In the genomic region with DNA sequence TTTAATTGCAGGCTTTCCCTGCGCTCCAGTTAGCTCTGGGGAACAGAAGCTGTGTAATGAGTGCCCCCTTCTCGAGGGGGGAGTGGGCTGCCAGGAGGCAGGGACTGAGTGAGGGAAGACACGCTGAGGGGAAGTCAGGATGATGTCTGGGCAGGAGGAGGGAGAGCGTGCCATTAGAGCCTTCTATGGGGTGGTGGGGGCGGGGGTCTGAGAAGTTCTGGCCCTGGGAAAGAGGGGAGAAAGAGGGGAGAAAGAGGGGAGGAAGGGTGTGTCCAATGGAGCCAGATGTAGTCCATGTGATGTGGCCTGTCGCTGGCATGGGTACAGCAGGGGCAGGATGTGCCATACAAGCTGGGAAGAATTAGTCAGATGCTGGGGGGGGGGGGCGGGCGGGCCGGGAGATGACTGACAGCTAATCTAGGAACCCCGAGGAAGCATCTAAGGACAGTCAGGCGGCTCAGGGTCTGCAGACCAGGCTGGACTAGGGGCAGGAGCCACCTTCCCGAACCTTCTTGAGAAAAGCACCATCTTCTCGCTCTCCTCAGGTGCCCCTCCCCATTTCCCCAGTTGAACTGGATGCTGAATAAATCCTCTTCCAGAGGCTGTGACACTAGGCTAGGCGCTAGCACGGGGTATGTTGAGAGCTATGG, we compare ENCODE assay signal across 10 mouse cellular contexts. TPM values are rescaled to one million over a fixed set of nuclear protein-coding genes. Genes with fewer than 3 reads are reported as not detected.
DNase-seq lines count a peak whose midpoint lies in the region; ATAC-seq lines count a peak whose summit lies in the region.
"Had no signal": no experiment of that assay in that cellular context is flagged by ENCODE, and none has a peak within 500 bp of the region (broad histone marks: within the 10 kb centered on the region; RNA-seq: fewer than 3 reads in every experiment).

No protein-coding gene starts in this region.

- H3K4me1 ChIP-seq in midbrain, embryonic 10.5 days: peaks cover 50% of the 10 kb centered on the region
- H3K4me1 ChIP-seq in midbrain, embryonic 15.5 days: peaks cover 27% of the 10 kb centered on the region
- H3K4me1 ChIP-seq in intestine, embryonic 15.5 days (replicated peaks): peaks cover 58% of the 10 kb centered on the region
- H3K4me1 ChIP-seq in stomach, embryonic 15.5 days: peaks cover 43% of the 10 kb centered on the region

- H3K9me3 ChIP-seq in midbrain, embryonic 10.5 days (replicated peaks): no peaks in the 10 kb centered on the region
- H3K9me3 ChIP-seq in midbrain, embryonic 15.5 days: no peaks in the 10 kb centered on the region
- no peaks in the 10 kb centered on the region for H3K9me3 ChIP-seq in intestine, embryonic 15.5 days
- H3K9me3 ChIP-seq in stomach, embryonic 15.5 days: no peaks in the 10 kb centered on the region

- H3K9ac ChIP-seq in midbrain, embryonic 15.5 days: no peak overlapping the region
- no peak overlapping the region; the same call in 1 of the 2 replicates for H3K9ac ChIP-seq in intestine, embryonic 15.5 days
- H3K9ac ChIP-seq in stomach, embryonic 15.5 days: no peak overlapping the region
- H3K9ac ChIP-seq: hindbrain, embryonic 14.5 days had no signal

- peak overlapping the region; percentile 69 for H3K27ac ChIP-seq in midbrain, embryonic 10.5 days (replicated peaks)
- no peak overlapping the region for H3K27ac ChIP-seq in midbrain, embryonic 15.5 days
- peak overlapping the region; percentile 51 for H3K27ac ChIP-seq in intestine, embryonic 15.5 days
- peak overlapping the region; percentile 57 for H3K27ac ChIP-seq in stomach, embryonic 15.5 days
- H3K27ac ChIP-seq: hindbrain, embryonic 14.5 days had no signal

- no peak overlapping the region for H3K4me2 ChIP-seq in midbrain, embryonic 15.5 days
- peak overlapping the region; percentile 31; the same call in 1 of the 2 replicates for H3K4me2 ChIP-seq in intestine, embryonic 15.5 days (replicated peaks)
- H3K4me2 ChIP-seq in stomach, embryonic 15.5 days: no peak overlapping the region
- H3K4me2 ChIP-seq: hindbrain, embryonic 14.5 days had no signal

- ATAC-seq in midbrain, embryonic 15.5 days (replicated peaks): no peak
- ATAC-seq in intestine, embryonic 15.5 days: no peak
- ATAC-seq in stomach, embryonic 15.5 days (ENCODE audit: insufficient read depth, low FRiP score, low read depth): no peak

- DNase-seq in adrenal gland, adult 2 months: peak; percentile 58
- no peak for DNase-seq in adrenal gland, postnatal 10 days
- no peak for DNase-seq in midbrain, embryonic 10.5 days (ENCODE audit: low spot score)
- no peak for DNase-seq in cerebellum, postnatal 10 days
- no peak for DNase-seq in thymus, postnatal 14 days
- DNase-seq: cerebellum, adult 8-10 months had no signal

- no peaks in the 10 kb centered on the region for H3K36me3 ChIP-seq in midbrain, embryonic 10.5 days
- no peaks in the 10 kb centered on the region for H3K36me3 ChIP-seq in midbrain, embryonic 15.5 days (replicated peaks)
- H3K36me3 ChIP-seq in intestine, embryonic 15.5 days: no peaks in the 10 kb centered on the region
- H3K36me3 ChIP-seq in stomach, embryonic 15.5 days: no peaks in the 10 kb centered on the region

- 56% methylated on average over 15 of the region's 15 CpGs for WGBS in midbrain, embryonic 10.5 days
- 44% methylated on average over 15 of the region's 15 CpGs for WGBS in midbrain, embryonic 15.5 days
- 36% methylated on average over 12 of the region's 15 CpGs for WGBS in intestine, embryonic 15.5 days
- WGBS in stomach, embryonic 15.5 days: 35% methylated on average over 15 of the region's 15 CpGs

- peak overlapping the region; percentile 4; the same call in 1 of the 2 replicates for H3K4me3 ChIP-seq in midbrain, embryonic 10.5 days
- no peak overlapping the region for H3K4me3 ChIP-seq in midbrain, embryonic 15.5 days
- H3K4me3 ChIP-seq in intestine, embryonic 15.5 days (replicated peaks): no peak overlapping the region
- no peak overlapping the region for H3K4me3 ChIP-seq in stomach, embryonic 15.5 days (replicated peaks)

- H3K27me3 ChIP-seq in midbrain, embryonic 10.5 days (ENCODE audit: low read depth, poor library complexity, severe bottlenecking): no peaks in the 10 kb centered on the region
- H3K27me3 ChIP-seq in midbrain, embryonic 15.5 days (replicated peaks): no peaks in the 10 kb centered on the region
- H3K27me3 ChIP-seq in intestine, embryonic 15.5 days (replicated peaks): no peaks in the 10 kb centered on the region
- H3K27me3 ChIP-seq in stomach, embryonic 15.5 days (replicated peaks): no peaks in the 10 kb centered on the region

RNA-seq across cellular contexts. Expression of a gene that starts 3.3 kb away (rescaled TPM):
- 100 to 1,000 TPM in 1 of 2 experiments, 10 to 100 TPM in 1; 78.2 to 158 TPM for total RNA-seq in adrenal gland, adult 2 months (2021)
- polyA plus RNA-seq in adrenal gland, adult 2 months (2012; rRNA removed): 170 and 236 TPM in 2 replicates
- total RNA-seq in adrenal gland, postnatal 10 days (2021): 100 to 1,000 TPM; 102 to 104 TPM
- polyA plus RNA-seq in midbrain, embryonic 10.5 days (2016; fragmentation: Nextera tagmentation; extraction: Ambion mirVana): 13.5 and 18.3 TPM in 2 replicates
- 51.1 and 51.6 TPM in 2 replicates for polyA plus RNA-seq in midbrain, embryonic 15.5 days (2015; fragmentation: Nextera tagmentation; extraction: Ambion mirVana)
- 120 TPM in 2 replicates for polyA plus RNA-seq in intestine, embryonic 15.5 days (2015; fragmentation: Nextera tagmentation; extraction: Ambion mirVana)
- polyA plus RNA-seq in stomach, embryonic 15.5 days (2015; fragmentation: Nextera tagmentation; extraction: Ambion mirVana): 179 and 214 TPM in 2 replicates

RNA-seq across cellular contexts. Expression of a gene that starts 19.2 kb away (rescaled TPM):
- total RNA-seq in adrenal gland, adult 2 months (2021): 1 to 10 TPM; 2.3 to 3.2 TPM
- 1.7 and 2.1 TPM in 2 replicates for polyA plus RNA-seq in adrenal gland, adult 2 months (2012; rRNA removed)
- total RNA-seq in adrenal gland, postnatal 10 days (2021): 1 to 10 TPM; 5.5 to 5.6 TPM
- 27.7 and 33.8 TPM in 2 replicates for polyA plus RNA-seq in midbrain, embryonic 10.5 days (2016; fragmentation: Nextera tagmentation; extraction: Ambion mirVana)
- polyA plus RNA-seq in midbrain, embryonic 15.5 days (2015; fragmentation: Nextera tagmentation; extraction: Ambion mirVana): 37.0 and 37.7 TPM in 2 replicates
- polyA plus RNA-seq in intestine, embryonic 15.5 days (2015; fragmentation: Nextera tagmentation; extraction: Ambion mirVana): 9.6 and 11.2 TPM in 2 replicates
- polyA plus RNA-seq in stomach, embryonic 15.5 days (2015; fragmentation: Nextera tagmentation; extraction: Ambion mirVana): 11.9 and 12.1 TPM in 2 replicates

RNA-seq across cellular contexts. Expression of a gene that starts 35.1 kb away (rescaled TPM):
- total RNA-seq in adrenal gland, adult 2 months (2021): not detected
- 0.09 and 0.10 TPM in 2 replicates for polyA plus RNA-seq in adrenal gland, adult 2 months (2012; rRNA removed)
- not detected for total RNA-seq in adrenal gland, postnatal 10 days (2021)
- 0.49 and 0.79 TPM in 2 replicates for polyA plus RNA-seq in midbrain, embryonic 10.5 days (2016; fragmentation: Nextera tagmentation; extraction: Ambion mirVana)
- 0.41 and 1.3 TPM in 2 replicates for polyA plus RNA-seq in midbrain, embryonic 15.5 days (2015; fragmentation: Nextera tagmentation; extraction: Ambion mirVana)
- polyA plus RNA-seq in intestine, embryonic 15.5 days (2015; fragmentation: Nextera tagmentation; extraction: Ambion mirVana): 75.2 and 89.8 TPM in 2 replicates
- polyA plus RNA-seq in stomach, embryonic 15.5 days (2015; fragmentation: Nextera tagmentation; extraction: Ambion mirVana): 86.9 and 90.6 TPM in 2 replicates

RNA-seq across cellular contexts. Expression of a gene that starts 39.9 kb away (rescaled TPM):
- total RNA-seq in adrenal gland, adult 2 months (2021): 100 to 1,000 TPM; 153 to 154 TPM
- polyA plus RNA-seq in adrenal gland, adult 2 months (2012; rRNA removed): 107 and 117 TPM in 2 replicates
- 100 to 1,000 TPM; 131 to 132 TPM for total RNA-seq in adrenal gland, postnatal 10 days (2021)
- 175 and 192 TPM in 2 replicates for polyA plus RNA-seq in midbrain, embryonic 10.5 days (2016; fragmentation: Nextera tagmentation; extraction: Ambion mirVana)
- polyA plus RNA-seq in midbrain, embryonic 15.5 days (2015; fragmentation: Nextera tagmentation; extraction: Ambion mirVana): 206 and 232 TPM in 2 replicates
- 188 and 231 TPM in 2 replicates for polyA plus RNA-seq in intestine, embryonic 15.5 days (2015; fragmentation: Nextera tagmentation; extraction: Ambion mirVana)
- 193 and 198 TPM in 2 replicates for polyA plus RNA-seq in stomach, embryonic 15.5 days (2015; fragmentation: Nextera tagmentation; extraction: Ambion mirVana)

RNA-seq across cellular contexts. Expression of a gene that starts 40.5 kb away (rescaled TPM):
- 100 to 1,000 TPM in 1 of 2 experiments, 10 to 100 TPM in 1; 61.1 to 100 TPM for total RNA-seq in adrenal gland, adult 2 months (2021)
- 77.9 and 96.2 TPM in 2 replicates for polyA plus RNA-seq in adrenal gland, adult 2 months (2012; rRNA removed)
- total RNA-seq in adrenal gland, postnatal 10 days (2021): 10 to 100 TPM; 63.9 to 73.1 TPM
- polyA plus RNA-seq in midbrain, embryonic 10.5 days (2016; fragmentation: Nextera tagmentation; extraction: Ambion mirVana): 71.1 and 74.1 TPM in 2 replicates
- polyA plus RNA-seq in midbrain, embryonic 15.5 days (2015; fragmentation: Nextera tagmentation; extraction: Ambion mirVana): 45.9 and 48.0 TPM in 2 replicates
- 43.6 and 43.7 TPM in 2 replicates for polyA plus RNA-seq in intestine, embryonic 15.5 days (2015; fragmentation: Nextera tagmentation; extraction: Ambion mirVana)
- polyA plus RNA-seq in stomach, embryonic 15.5 days (2015; fragmentation: Nextera tagmentation; extraction: Ambion mirVana): 40.2 and 40.9 TPM in 2 replicates

Comparison
In these comparisons a context has a peak if more than half of its experiments do, and no peak if none do; other contexts are left out.
1. RNA of a gene that starts 35.1 kb away (polyA plus RNA-seq): 86.9 to 90.6 TPM in stomach, embryonic 15.5 days and 75.2 to 89.8 TPM in intestine, embryonic 15.5 days; 0.49 to 0.79 TPM in midbrain, embryonic 10.5 days, 0.41 to 1.3 TPM in midbrain, embryonic 15.5 days and 0.09 to 0.10 TPM in adrenal gland, adult 2 months; every median in the first group is over 10 times any median in the second.